Mouse (Mus musculus): ENCODE results near the gene Cnih1.
"Not testable (repeated sequence)": the region's sequence is repeated elsewhere in the genome, so short reads cannot be mapped to it uniquely, and the experiment has no call there.

Gene Cnih1

DNA sequence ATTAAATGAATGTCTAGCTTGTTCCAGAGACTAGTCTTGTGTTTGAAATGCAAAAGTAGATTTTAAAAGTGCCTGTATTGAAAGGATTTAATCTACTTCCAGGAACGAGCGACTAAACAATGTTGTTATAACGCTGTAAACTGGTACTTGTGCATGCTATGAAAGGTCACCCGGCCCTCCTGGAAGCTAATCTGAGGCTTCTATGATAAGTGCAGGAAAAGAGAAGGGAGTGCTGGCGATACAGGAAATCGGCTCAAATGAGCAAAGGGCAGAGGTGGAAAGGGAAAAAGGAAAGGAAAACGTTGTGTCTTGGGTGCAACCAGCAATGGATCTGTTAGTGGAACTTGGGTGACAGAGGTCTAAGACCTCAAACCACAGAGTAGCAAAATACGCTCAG is 292 bp upstream of the Cnih1 start:
- DNase-seq (ENCODE audit: low spot score): no peak

DNA sequence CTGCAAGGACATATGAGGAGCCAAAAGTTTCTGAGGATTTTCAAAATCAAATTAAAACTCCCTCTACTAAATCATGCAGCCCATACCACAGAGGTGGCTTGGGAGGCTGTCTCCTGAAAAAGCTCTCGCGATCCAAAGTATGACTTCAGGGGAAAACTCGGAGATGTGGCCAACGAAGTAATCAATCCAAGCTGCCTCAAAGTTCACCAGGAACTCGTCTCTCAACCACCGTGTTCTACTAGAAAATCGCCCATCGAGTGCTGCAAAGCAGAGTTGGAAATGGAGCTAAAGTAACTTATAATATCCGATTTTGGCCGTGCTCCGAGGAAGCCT is 791 bp downstream of the Cnih1 start:
- no peak for DNase-seq (ENCODE audit: low spot score)

DNA sequence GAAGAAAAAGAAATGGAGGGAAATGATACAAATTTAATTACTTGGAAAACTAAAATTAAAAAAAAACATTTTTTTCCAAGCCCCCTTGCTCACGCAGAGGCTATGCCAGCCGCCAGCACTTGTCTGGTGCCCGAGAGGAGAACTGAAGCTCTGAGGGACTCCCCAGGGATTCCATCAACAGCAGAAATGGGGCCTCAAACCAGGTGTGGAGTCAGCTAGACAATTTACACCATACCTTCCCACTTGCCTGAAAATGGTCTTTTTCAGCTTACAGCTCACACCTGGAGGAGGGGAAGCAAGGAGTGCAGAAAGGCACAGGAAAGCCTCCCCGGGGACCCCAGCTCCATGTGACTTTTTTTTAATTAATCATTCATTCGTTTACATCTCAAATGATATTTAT is 3.0 kb downstream of the Cnih1 start:
- DNase-seq (ENCODE audit: low spot score): no peak

DNA sequence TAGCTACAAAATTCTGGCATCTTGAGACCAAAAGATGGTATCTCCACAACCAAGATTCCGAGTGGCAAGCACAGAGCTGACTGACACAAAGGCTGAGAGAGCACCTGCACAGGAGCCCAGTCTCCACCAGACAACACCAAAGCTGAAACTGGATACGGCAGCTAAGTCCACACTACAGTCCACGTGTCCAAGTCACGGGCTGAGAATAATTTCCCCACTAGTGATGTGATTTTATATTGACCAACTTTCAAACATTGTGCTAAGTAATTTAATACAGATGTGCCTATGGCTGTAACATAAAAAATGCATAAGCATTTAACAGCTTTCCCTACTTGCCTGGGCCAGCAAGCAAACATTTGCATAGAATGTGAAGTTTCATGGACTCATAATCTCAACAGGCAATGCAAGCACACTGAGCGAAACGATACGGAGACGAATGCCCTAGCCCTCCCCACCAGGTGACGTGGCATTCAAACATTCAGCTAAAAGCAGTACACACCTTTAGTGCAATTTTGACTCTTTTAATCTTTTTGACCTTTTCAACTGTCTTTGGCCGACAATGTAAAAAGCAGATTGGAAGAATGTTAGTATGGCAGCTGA is 4.8 kb downstream of the Cnih1 start:
- no peak for DNase-seq (ENCODE audit: low spot score)

DNA sequence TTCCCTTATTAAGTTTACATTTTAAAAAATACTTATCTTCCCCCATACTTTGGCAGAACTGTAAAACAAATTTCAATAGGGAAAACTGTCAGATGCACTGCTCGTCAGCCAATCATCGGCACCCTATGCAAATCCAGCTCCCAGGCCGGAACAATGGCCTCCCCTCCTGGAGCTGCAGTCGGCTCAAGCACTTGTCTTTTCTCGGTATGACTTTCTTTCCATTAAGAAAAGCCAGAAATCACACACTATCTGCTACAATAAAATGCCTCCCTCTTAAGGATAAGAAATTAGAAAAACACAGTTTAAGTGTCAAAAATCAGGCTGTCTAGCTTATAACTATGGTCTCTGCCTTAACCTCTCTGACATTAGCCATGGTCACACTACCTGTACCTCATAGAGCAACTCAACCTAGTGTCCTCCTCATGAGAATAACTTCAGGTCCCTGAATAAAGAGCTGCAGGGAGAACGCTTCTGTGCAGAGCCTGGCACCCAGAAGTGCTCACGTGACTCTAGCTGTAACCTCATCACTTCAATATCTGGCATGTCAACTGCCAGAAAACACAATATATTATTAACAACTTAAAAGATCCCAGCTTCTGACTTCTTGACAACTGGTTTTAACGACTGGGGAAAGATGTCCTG is 5.9 kb downstream of the Cnih1 start:
- DNase-seq (ENCODE audit: low spot score): no peak

DNA sequence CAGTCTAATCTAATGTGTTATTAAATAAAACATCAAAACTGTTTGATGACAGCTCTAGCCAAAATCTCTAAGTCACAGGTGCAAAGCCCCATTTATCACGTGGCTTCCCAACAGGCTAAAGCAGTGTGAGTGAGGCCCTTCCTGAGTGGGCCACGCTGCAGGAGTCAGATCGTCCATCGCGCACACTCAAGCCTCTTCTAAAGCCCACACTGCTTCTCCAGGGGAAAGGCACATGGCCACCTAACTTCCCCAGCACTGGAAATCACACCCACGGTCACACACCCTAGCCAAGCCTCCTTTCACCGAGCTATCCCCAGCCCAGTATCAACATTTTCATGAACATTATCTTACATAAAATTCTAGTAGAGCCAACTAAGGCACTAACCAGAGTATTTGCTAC is 7.1 kb downstream of the Cnih1 start:
- no peak for DNase-seq (ENCODE audit: low spot score)

DNA sequence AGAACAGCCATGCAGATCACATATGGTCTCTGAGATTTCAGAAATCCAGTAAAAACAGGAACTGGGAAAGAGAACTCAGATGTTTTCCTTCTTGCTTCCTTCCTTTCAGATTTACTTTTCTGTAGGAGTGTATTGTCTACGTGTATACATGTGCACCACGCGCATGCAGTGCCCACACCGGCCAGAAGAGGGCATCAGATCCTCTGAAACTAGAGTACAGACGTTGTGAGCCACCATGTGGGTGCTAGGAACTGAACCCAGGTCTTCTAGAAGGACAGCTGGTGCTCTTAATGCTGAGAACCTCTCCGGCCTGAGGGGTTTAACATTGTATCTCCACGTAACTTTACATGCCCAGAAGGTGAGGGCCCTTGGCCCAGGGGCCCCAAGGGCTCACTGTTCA is 9.0 kb downstream of the Cnih1 start:
- no peak for DNase-seq (ENCODE audit: low spot score)

DNA sequence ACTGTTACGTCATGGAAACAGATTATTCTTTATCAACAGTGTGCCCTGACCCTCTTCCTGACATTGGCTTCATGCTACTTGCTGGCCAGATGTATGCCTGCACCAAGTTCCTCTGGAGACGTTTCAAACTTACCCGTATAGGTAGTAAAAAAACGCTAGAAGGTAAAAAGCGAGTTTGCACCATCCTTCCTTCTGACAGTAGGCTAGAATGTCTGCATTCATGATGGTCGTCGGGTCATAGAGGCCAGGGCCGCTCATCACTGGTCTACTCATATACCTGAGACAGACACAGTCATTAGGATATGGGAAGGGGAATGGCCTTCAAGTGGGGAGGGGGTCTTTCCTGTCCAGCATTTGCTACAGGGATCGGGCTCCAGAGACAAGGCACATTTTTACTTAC is 9.5 kb downstream of the Cnih1 start:
- no peak for DNase-seq (ENCODE audit: low spot score)

DNA sequence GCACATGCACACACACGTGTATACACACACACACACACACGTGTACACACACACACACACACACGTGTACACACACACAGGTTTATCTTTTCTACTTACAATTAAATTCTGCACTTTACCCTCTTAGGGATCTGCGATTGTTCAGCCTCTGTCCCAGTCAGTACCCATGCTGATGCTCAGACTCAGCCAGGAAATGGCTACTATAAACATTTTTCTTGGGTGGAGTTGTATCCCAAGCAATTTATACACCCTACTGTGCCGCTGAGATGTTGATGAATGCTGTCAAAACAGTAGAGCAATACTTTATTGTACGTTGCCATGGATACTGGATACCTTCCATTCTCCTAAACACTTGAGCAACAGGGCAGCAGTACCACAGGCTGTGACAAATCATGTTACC is 18.2 kb downstream of the Cnih1 start:
- no peak for DNase-seq (ENCODE audit: low spot score)

DNA sequence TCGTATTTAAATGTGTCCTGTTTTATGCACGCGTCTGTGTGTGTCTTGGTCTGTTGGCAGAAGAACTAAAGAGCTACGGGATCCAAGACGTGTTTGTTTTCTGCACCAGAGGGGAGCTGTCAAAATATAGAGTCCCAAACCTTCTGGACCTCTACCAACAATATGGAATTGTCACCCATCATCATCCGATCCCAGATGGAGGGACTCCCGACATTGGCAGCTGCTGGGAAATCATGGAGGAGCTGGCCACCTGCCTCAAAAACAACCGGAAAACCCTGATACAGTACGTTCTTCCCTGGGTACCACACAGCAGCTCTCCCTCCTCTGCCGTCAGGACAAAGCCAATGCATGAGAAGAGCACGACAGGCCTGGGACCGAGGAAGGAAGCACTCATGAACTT is 21.1 kb downstream of the Cnih1 start:
- DNase-seq (ENCODE audit: low spot score): peak; percentile 61

DNA sequence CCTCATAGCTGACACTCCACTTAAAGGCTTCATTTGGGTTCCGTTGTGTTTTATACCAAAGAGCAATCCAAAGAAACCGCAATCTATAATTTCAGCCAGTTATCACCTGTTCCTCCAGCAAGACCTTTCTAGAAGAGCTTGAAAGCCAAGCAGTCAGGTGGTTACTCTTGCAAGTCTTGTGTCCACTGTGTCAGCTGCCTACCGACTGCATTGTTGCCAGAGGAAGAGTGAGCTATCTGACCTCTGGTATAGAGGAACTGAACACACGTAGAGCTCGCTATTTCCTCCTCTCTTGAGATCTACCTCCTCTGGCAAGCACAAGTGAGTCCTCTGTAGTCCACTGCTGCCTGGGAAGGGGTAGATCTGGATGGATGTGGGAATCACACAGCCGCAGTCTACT is 27.0 kb downstream of the Cnih1 start:
- no peak for DNase-seq (ENCODE audit: low spot score)

DNA sequence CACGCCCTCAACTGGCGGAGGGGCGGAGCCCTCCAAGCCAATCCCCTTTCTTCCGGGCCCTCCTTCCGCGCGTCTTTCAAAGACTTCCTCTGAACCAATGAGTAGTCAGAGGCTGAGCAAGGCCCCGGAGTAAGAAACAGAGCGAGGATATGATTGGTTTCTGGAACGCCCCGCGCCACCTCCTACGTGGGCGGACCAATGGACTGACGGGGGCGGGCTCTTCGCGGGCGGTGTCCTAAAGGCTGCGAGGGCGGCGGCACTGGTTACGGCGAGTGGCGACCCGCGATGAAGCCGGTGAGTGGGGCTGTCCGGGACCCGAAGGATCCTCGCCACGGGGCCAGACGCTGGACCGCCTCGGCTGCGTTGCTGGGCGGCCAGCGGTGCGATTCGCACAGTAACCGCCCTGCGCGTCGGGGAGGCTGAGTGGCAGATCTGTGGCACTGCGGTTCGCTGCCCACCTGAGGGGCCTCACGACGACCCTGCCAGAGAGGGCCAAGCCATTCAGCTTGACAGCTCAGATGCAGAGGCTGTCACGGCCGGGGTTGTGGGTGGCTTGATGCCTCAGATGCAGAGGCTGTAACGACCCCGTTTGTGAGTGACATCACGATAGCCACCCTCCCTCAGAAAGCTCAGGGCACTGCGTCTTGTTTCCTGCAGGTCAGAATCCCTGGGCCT is 27.7 kb downstream of the Cnih1 start, which contains the start of gene Cdkn3:
Gene Cdkn3, plus strand, starts transcription at position 187 of the 675 bp plus-strand sequence.
- DNase-seq (ENCODE audit: low spot score): peak; percentile 88

DNA sequence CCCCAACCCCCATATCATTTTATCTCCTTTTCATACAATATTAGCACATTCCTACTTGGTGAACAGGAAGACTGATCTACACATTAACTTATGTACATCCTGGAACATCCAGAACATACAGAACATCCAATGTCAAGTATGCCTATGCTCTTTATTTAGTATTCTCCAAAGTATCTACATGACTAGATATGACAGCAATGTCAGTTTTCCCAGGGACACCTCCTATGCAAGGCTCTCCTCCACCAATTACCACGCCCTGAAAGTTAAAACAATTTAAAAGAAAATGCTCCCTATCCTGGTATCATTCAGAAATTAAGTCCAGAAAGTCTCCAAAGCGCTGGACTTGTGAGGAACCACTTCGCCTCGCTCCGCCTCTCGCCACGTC is 28.2 kb downstream of the Cnih1 start:
- DNase-seq (ENCODE audit: low spot score): no peak

DNA sequence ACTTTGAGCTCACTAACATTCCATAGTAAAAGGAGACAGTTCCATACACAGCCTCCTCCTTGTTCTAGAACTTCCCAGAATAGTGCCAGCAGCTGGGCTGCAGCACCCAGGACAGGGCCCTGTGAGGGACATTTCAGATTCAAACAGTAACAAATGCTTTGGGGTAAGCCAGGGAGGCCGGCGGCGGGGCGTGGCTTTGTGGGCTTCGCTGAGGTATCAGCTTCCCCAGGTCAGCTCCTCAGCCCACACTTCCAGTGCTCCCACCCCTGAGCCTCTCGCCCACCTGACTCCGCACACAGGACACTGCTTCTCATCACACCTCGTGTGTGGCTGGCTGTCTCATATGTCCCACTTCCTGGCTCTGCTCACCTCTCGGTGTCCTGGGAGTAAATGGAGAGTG is 30.5 kb downstream of the Cnih1 start:
- DNase-seq (ENCODE audit: low spot score): no peak

DNA sequence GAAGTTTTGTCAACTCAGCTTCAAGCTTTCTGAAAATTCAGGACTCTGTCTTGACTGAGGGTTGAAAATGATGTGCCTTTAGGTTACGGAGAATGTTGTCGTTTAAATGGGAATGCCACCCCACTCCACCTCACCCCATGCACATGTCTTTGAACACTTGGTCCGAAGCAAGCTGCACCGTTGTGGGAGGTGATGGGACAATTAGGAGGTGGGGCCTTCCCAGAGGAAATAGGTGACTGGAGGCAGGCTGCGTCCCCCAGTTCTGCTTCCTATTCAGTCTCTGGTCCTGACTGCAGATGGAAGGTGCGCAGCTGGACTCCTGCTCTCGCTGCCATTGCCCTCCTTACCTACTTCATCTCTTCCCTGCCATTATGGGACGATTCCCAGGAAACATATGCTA is 32.4 kb downstream of the Cnih1 start:
- no peak for DNase-seq (ENCODE audit: low spot score)

DNA sequence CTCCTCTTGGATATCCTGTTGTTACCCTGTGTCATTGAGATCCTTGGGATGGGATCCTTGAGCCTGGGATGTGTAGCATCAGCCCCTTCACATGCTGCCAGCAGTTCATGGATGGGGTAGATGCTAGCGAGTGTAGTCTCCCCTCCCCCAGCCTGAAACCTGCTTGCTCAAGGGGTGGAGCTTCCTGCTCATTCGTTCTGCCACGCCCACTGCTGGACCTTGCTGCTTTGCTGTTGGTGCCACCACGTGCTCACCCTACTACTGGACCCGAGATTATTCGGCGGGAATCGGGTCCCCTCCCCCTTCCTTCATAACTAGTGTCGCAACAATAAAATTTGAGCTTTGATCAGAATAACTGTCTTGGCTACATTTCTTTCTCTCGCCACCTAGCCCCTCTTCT is 33.8 kb downstream of the Cnih1 start:
- DNase-seq (ENCODE audit: low spot score): not testable (repeated sequence)

DNA sequence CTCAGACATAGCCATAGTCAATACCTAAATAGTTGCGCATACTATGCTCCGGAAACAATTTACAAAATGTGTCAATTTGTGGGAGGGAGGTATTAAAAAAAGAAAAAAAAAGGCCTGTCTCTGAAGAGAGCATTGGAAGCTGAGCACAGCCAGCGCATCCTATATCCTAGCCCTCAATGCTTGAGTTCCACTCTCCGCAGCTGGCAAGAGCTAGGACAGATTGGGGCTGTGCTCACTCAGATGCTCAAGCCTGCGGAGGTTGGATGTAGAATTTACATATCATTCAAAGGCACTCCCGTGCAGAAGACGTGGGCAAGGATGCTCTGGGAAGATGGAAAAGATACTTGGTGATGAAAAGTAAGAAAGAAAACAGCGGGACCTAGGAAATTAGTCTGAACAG is 42.8 kb downstream of the Cnih1 start:
- DNase-seq (ENCODE audit: low spot score): no peak

DNA sequence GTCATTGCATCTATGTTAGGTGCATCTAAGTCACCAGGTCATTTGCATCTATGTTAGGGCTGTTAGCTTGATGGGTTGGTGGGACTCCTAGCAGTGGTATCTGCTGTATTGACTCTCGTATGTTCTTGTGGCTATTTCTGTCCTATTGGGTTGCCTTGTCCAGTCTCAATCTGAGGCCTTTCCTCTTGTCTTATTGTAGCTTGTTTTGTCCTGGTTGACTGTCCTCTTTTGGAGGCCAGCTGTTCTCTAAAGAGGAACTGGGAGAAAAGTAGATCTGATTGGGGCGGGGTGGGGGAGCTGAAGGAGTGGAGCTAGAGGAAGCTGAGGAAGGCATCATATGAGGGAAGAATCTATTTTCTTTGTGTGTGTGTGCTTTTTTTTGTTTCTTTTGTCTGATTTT is 45.5 kb downstream of the Cnih1 start:
- no peak for DNase-seq (ENCODE audit: low spot score)

DNA sequence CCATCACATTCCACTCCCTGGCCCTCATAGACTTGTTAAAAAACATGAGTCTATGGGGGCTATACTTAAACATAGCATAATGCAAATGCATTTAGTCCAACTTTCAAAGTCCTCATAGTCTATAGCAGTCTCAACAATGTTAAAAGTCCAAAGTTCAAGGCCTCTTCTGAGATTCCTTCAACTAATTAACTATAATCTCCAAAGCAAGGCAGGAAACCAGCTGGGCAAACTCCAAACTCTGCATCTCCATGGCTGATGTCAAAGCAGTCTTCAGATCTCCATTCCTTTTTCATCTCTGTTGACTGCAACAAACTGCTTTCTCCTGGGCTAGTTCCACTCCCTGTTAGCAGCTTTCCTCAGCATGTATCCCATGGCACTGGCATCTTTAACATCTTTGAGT is 50.9 kb downstream of the Cnih1 start:
- not testable (repeated sequence) for DNase-seq (ENCODE audit: low spot score)

DNA sequence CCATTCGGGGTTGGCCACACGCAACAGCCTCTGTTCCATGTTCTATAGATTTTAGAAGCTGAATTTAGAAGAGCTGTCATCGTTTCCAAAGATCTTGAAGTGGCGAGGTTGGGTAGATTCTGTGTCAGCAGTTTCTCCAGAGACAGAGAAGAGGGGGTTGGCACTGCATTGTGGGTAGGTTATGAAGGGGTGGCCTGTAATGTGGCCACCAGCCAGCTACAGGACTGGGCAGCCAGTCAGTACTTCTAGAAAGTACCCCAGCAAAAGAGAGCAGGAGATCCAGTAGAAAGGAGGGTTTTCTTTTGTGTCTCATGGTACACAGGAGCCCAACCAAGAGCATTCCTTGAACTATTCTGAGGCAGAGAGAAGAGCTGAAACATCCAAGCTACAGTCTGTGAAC is 51.8 kb downstream of the Cnih1 start:
- DNase-seq (ENCODE audit: low spot score): no peak

DNA sequence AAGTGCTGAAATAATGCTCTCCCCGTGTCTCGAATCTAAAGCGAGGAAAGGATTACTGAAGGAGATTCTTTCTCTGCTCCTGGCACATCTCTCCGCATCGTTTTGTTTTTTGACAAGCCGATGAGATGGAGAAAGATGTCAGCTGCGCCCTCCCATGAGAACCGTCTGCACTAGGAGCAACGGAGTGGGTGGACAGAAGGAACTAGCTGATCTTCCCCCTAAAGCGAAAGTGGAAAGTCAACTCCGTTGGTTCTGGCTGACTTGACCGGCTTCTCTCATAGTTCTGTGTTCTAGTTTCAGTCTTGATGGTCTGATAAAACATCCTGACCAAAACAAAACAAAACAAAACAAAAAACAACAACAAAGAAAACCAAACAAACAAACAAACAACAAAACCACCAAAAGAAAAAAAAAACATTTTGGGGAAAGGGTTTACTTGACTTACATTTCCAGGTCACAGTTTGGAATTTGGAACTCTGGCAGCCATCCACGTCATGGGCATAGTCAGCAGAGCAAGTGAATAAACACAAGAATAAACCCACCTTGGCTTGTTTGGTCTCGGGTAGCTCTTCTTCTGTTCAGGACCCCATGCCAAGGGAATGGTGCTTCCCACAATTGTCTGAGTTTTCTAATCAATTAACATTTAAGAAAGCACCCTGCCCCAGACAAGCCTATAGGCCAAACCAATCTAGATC is 53.3 kb downstream of the Cnih1 start:
- no peak for DNase-seq (ENCODE audit: low spot score)

DNA sequence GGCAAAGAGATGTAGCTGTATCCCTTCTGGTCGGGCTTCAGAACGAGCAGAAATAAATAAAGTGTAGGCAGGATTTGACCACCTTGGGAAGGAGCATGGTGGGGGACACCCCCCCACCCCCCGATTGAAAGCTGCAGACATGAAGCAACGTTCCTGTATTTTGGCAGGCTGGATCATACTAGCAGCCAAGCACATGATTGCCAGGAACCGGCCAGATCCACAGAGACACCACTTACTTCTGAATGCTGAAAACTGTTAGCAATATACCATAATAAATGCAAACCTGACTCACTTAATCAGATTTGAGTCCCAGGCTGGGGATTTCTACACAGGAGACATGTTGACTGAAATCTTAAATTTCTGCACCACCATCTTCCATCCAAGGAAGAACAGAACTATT is 53.9 kb downstream of the Cnih1 start:
- DNase-seq (ENCODE audit: low spot score): no peak

DNA sequence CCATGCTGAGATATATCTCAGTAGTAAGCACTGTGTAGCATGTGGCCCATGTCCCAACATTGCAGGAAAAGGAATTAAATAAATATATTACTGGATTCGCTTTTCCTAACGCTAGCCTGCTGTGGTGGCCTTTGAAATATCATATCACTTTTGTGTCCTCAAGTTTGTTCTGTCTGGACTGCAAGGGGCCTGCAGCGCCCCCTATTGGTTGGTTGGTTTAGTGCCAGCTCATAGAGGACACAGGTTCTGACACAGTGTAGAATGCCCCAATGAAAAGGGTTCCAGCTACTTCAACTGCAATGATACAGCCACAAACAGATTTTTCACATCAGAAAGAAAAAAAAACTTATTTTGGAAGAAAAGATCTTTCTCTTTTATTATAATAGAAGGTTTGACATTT is 62.5 kb downstream of the Cnih1 start:
- DNase-seq (ENCODE audit: low spot score): no peak

All from layer of hippocampus, adult 11-12 months (tissue).